Mouse (Mus musculus) small intestine, adult 2 months (tissue): ENCODE data around the gene Isg20.

Experiments
- CTCF ChIP-seq: fragments of 200-500 bp; IDR thresholded peaks from 2 replicates; pipeline ENCODE4 v1.5.1; 2012; ENCODE audit warnings: low read depth, mild to moderate bottlenecking, control low read depth, inconsistent platforms, low read length, moderate library complexity, mixed read lengths; ENCODE audit not compliant: insufficient replicate concordance, insufficient read length; ENCODE audit errors: extremely low read depth
- POLR2A ChIP-seq: fragments of 200-500 bp; IDR thresholded peaks from 2 replicates; pipeline ENCODE4 v1.6.1; 2012; ENCODE audit warnings: low read depth, mild to moderate bottlenecking, control low read depth, inconsistent platforms, low read length, moderate library complexity

GRCm38 (mm10) chr7:78942544-78942943 is 29.3 kb downstream of the Isg20 start:
- TF ChIP-seq CTCF (no peak), POLR2A (no peak)
